Mouse (Mus musculus): Measurements from ENCODE around the gene Arl5a. TPM values are rescaled to one million over a fixed set of nuclear protein-coding genes. Genes with fewer than 3 reads are reported as not detected.

Arl5a gene
- polyA plus RNA-seq (2014; fragmentation: Illumina TruSeq; extraction: RNeasy Lipid Tissue Mini Kit (QIAGEN cat#74804); ENCODE audit: low replicate concordance), result 219 TPM

DNA sequence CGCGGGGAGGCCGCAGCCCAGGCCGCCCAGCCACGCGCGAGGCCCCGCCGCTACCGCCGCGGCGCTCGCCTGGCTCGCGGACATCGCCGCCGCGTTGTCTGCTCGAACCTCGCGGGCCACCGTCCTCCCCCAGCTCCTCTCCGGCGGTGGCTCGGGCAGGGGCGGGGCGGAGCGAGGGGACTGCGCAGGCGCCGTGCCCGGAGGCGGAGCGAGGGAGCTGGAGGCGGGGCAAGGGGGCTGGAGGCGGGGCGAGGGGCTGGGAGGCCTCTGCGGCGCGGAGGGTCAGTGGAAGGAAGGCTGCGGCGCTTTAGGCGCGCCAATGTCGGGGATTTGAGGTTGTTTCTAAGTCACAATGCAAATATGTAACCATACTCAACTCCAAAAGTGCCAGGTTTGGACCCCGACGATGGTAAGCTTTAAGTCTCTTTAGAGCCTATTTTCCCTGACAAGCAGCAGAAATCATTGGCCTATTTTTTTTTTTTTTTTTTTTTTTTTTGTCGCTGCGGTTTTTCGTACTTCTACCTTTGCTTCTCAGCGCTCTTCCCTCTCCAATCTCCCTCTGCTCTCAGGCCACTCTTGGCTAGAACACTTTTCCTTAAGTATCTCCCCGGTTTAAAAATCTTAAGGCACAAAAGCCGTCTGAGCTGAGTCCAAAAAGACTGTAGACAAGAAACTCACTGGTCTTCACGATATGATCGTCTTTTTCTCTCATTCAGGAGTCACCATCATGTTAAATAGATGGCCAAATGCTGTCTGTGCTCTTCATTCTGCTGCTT is at the start of gene Arl5a:
Gene Arl5a, minus strand, starts transcription at position 155 of the 776 bp plus-strand sequence.

DNA sequence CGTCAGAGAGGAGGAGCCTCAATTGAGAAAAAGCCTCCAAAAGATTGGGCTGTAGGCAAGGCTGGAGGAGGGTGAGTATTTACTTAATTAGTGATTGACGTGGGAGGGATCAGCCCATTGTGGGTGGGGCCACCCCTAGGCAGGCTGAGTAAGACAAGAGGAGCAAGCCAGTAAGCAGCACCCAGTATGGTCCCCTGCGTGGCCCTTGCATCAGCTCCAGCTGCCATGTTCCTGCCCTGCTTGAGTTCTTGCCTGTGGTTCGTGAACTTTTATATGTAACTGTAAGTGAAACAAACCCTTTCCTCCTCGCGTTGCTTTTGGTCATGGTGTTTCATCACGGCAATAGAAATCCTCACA is 46.3 kb downstream of the Arl5a start, which contains the start of gene Neb:
Gene Neb, minus strand, starts transcription at position 27 of the 357 bp plus-strand sequence.

Other genes starting within 250 kb of the Arl5a start
- gene Neb, start 46.4 kb downstream of the Arl5a start, polyA plus RNA-seq (2014; fragmentation: Illumina TruSeq; extraction: RNeasy Lipid Tissue Mini Kit (QIAGEN cat#74804); ENCODE audit: low replicate concordance), result 0.41 TPM

All from small intestine, adult 10 weeks (tissue).